Mouse (Mus musculus) embryonic fibroblast, embryonic 13.5 days (primary cell): ENCODE data around the gene Vmn1r201.

Experiments
- CTCF ChIP-seq: IDR thresholded peaks from 2 replicates; pipeline ENCODE4 v1.5.1; 2011; ENCODE audit warnings: mild to moderate bottlenecking, control low read depth, low read length, moderate library complexity, borderline replicate concordance; ENCODE audit not compliant: insufficient read depth
- POLR2A ChIP-seq: IDR thresholded peaks from 2 replicates; pipeline ENCODE4 v1.6.1; 2011; ENCODE audit warnings: low read depth, mild to moderate bottlenecking, control low read depth, low read length, moderate library complexity

GRCm38 (mm10) chr13:22471623-22472022 lies at the start of gene Vmn1r201:
- TF ChIP-seq CTCF, result no peak
- no peak for TF ChIP-seq POLR2A
